Mouse (Mus musculus) cerebral cortex, adult 2 months (tissue): ENCODE results near the gene Lrrc1.

Source experiments
- WGBS: fragments of 180-500 bp; shearing (Covaris S2); methylation state at CpG from one replicate; pipeline ENCODE4 v1.1.7; 2018; 5-methylcytosine and 5-hydroxymethylcytosine counted together

Lrrc1 gene

DNA sequence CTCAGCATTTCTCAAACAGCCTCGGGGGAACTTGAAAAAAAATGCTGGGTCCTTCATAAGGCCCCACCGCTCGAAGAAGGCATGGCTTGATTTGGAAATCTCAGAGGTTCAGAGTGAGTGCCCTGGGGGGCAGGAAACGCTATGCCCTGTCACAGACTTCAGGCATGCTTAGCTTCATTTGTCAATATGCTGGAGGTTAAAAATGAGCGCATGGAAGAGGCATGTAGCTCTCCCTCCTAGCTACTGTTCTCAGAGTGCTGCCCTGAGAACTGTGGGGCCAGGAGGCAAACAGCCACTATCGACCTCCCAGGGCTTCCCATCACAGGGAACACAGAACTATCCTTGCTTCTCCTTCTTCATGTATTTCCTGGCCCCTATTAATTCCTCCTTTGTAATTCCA lies 47.5 kb downstream of the Lrrc1 start:
- 79% methylated on average over 6 of the region's 6 CpGs for WGBS

DNA sequence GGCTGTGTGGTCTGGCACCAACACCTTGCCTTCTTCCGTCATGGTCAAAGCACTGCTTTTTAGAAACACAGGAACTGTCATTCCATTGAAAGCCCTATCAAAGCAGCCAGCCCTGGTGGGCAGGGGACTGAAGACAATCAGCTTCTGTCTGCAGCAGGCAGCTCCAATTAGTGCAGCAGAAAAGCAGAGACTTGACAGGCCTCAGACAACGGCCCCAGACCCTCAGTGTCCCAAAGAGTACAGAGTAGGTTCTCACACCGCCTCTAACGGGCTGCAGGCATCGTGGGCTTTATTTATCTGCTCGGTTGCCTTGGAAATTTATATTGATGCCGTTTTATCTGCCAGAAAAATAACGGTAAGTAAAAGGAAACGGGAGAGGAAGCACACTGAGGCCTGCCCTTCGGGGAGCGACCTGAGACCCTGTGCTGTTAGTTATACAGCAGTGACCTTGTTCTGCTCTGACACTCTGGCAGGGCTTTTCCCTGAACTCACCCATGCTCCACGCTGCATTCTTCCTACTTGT lies 48.1 kb downstream of the Lrrc1 start:
- WGBS: 55% methylated on average over 12 of the region's 12 CpGs

DNA sequence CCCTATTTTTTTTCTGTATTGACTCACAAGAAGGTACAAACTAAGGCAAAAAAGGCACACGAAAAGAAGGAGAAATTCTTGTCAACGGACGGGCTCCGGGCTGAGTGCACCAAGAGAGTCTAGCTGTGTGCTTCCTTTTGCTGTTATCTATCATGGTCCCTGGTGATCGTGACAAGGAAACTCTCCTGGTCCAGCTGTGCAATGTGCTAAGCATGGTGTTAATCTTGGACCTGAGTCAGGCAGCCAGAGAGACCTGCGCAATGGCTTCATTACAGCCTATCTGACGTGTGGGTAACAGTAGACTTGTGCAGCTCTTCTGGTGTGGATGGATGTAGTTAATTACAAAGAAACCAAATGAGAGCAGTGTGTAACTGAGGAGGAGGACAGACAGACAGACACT lies 50.4 kb downstream of the Lrrc1 start:
- WGBS: 96% methylated on average over 7 of the region's 7 CpGs

DNA sequence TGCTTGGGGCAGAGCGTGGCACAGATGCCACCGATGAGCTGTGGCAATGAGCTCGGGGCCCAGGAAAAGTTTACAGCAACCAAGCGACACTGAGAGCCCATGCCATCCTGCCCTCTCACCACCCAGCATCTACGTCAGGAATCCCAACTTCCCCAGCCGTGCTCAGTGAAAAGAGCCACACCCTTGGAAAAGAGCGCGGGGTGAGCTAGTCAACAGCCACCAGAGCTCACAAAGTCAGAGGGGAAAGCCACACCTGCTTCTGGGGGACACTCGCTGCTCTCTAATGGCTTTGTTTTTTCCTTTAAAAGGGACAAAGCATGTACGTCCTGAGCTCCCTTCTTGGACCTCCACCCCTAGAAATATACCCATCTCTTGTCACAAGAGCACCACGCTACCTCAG lies 56.1 kb downstream of the Lrrc1 start:
- WGBS: 88% methylated on average over 11 of the region's 11 CpGs

DNA sequence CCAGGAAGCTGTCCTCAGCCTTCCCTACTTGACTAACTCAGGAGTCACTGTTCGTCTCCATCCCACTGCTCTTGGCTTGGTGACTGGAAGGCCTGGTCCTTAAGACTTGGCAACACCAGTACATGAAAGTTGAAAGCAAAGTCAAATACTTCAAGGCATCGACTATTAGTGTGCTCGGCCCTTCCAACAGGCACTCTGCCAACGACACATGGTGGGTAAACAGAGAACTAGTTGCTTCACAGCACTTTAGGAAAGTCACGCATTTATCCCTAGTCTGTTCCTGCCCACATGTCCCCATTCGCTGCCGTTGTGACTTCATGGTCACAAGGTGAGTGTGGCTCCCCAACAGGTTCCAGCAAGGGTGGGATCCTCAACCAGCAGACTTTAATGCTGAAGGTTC lies 57.2 kb downstream of the Lrrc1 start:
- 82% methylated on average over 7 of the region's 7 CpGs for WGBS

DNA sequence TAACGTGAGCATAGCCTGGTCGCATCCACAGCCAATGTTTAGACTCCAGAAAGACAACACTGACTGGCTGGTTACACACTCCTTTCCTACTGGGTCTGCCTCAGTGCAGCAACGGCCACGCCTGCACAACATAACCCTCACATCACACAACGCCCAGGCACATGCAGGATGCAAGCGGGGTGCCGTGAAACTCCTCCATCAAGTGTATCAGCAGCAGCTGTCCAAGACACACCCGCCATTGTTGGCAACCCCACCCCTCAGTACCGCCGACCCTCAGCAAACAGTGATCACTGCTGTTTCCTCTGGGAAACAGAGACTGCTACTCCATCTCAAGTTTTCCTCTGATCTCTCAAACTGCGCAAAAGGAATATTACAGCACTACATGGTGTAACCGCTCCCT lies 58.8 kb downstream of the Lrrc1 start:
- WGBS: 78% methylated on average over 12 of the region's 12 CpGs

DNA sequence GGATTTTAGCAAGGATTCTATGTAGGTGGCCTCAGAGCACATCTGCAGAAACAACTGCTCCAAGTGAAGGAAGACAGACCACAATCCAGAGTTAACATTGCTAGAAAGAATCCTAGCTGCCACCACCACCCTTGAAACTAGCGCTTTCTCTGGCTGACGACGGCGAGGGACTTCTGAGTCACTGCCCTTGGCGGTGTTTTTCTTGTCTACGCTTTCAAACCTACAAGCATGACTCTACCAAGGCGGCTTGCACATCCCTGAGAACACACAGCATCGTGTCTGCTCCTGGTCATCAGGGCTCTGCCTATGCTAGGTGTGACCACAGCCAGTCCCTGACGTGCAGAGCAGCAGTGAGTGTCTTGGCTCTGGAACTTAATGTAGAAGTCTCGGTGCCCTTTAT lies 59.9 kb downstream of the Lrrc1 start:
- WGBS: 89% methylated on average over 10 of the region's 10 CpGs

DNA sequence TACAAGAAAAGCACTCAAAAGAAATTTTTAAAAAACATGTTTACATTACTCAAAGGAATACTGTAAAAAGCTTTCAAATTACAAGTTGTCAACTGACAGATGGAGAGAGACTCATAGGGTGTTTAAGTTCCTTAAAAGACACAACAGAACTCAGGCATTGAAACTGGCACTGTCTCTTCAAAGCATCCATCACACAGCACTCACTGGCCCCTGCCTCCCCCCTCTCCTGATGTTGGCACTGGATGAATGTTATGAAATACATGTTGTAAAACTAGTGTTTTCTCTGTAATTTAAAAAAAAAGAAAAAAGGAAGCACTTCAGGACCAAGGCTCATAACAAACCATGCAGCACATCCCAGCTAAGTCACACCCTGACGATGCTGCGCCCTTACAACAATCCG lies 61.1 kb downstream of the Lrrc1 start:
- WGBS: 91% methylated on average over 3 of the region's 3 CpGs

DNA sequence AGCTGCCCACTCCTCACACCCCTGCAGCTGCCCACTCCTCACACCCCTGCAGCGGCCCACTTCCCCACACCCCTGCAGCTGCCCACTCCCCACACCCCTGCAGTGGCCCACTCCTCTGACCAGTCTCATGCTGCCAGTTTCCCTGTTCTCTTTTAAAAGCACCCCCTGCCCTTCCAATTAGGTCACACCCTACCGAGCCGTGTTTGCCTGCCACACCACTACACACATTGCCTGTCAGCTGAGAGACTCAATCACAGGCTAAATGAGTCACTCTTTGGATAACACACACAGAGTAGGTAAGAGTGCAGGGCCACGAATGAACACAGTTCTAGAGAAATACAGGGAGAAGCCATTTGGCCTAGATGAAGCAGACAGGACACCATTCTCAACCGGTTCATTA lies 62.4 kb downstream of the Lrrc1 start:
- WGBS: 59% methylated on average over 5 of the region's 5 CpGs

DNA sequence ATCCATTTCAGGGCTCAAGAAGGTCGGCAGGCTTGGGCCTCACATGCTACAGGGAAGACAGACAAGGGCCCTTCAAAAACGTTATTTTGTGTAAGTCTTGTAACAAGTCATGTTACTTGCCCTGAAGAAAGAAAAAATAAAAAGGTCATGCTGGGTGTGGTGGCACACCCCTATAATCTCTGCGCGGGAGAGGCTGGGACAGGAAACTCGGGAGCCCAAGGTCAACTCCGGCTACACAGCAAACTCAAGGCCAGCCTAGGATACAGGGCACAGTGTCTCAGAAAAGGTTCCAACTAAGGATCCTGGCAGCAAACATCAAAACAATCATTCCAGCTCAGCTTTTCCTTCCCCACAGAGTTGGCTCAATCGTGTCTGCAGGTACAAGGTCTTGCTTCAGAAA lies 63.3 kb downstream of the Lrrc1 start:
- WGBS: 51% methylated on average over 7 of the region's 7 CpGs

DNA sequence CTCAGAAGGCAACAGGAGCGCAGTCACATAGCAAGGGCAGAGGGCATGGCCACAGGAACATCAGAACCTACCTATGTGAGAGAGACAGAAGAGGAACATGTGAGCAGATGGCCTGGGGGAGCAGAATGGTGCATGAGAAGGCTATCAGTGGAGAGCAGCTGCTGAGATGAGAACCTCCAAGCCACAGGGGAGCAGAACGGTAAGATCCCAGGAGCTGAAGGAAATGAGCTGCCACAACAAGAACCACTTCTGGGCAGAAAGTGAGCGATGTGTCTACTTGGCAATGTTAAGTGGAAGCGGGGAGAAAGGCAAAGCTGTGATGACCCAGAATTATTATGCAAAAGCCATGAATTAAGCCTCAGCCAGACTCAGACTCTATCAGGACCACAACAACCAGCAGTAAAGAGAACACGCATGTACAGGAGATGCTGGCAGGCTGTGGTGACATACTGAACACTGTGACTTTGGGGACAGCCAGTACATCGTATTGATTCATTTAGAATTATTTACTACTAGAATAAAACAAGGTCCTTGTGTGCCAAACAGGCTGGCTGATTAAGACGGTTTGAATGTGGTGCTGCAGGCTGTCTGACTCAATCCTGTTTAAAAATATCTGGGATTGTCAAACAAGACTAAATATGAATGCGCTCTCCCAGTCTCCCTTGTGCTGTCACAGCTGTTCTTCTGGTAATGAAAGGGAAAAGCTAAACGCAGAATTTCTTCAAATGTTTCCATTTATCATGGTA lies 63.9 kb downstream of the Lrrc1 start:
- WGBS: 34% methylated on average over 9 of the region's 9 CpGs

DNA sequence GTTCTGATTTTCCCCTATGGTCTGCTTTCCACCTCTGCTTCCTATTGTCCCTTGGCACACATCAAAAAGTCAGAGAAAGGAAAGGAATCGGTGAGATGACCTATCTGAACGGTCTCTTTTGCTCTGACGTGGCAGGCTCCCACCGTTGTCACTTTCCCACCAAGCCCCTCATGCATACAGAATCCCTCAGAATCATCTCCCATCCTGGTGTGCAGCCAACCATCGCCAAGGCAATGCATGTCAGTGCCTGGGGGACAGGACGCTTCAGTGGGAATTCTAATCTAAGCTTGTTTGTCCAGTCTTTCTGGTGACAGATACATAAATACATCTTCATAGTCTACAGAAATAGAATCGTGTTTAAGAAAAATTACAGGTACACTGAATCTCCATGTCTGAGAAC lies 64.7 kb downstream of the Lrrc1 start:
- 70% methylated on average over 7 of the region's 7 CpGs for WGBS

DNA sequence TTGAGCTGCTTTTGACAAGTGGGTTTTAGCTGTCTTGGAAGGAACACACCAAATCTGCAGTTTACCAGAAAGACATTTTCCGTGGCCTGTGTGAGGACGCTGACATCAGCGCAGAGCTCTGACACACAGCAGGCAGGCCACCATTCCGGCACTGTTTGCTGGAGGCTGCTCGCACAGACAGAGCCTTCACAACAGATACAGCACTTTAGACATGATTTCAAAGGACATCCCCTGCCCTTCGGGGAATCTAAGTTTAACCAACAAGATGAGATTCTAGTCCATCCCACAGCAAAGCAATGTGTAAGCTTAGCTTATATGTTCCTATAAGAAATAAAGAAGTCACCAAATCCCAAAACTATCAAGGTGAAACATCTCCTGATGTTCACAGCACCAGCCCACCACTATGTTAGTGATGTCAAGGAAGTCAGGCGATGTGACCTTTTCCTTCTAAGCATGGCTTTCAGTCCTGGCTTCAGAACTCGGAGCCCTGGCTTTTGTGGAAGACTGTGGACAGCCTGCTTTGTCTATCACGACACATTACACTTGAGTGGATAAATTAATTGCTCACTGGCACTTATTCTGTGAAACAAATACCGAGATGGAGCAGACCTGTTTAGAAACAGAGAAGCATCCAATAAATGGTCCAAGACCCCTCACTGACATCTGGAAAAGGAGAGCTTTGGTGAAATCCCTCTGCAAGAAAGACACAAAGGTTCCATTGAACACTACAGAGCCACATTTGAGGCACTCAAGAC lies 66.3 kb downstream of the Lrrc1 start:
- WGBS: 75% methylated on average over 10 of the region's 10 CpGs

DNA sequence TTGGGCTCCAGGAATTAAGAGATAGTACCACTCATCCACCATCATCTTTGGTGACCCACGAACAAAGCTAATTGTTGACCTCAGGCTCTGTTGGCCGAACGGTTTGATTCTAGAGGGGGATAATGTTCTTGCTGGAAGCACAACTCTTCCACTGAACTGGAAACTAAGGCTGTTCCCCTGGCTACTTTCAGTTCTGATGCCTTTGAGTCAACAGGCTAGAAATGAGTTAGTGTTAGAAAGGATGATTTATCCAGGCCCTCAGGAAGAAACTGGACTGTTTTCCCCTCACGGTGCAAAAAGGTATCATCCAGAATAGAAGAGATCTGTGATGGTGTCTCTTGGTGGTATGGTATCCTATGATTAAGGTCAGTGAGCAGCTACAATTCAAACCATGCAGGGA lies 70.1 kb downstream of the Lrrc1 start:
- 95% methylated on average over 4 of the region's 4 CpGs for WGBS

DNA sequence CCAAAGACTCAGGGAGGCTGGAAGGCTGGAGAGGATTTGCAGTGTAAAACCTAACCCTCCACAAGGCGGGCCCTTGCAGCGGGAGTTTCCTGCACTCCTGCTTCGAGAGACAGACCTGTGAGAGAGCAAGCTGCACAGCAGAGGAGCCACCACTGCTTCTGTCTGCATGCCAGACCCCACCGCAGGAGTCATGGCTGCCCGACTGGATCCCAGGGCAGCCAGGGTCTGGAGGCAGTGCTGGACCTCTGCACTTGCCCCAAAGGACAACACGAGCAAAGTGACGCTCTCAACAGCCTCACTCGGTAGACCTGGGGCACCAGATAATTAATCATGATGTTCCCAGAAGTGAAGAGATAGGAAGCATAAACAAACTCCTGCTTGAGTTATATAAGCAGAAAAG lies 72.1 kb downstream of the Lrrc1 start:
- 90% methylated on average over 8 of the region's 8 CpGs for WGBS

DNA sequence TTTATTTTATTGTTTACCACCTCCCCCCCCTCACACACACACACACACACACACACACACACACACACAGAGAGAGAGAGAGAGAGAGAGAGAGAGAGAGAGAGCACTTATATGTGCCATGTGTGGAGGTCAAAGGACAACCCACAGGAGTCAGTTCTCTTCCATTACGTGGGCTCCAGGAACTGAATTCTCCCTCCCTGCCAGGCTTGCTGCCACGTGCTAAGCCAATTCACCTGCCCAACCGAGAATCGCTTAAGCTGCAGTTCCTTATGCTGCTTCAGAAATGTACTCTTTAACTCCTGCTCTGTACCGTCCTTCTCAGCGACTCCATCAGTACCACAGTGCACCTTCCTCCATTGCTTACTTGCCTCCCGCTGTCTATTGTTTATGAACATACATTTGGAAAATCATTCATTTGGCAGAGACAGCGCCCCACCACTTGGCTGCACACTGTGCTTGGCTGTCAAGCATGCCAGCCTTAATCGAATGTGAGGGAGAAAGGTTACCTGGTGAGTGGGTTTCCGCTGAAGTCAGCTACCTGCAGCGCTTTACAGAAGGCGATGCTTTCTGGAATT lies 72.9 kb downstream of the Lrrc1 start:
- 86% methylated on average over 12 of the region's 12 CpGs for WGBS

DNA sequence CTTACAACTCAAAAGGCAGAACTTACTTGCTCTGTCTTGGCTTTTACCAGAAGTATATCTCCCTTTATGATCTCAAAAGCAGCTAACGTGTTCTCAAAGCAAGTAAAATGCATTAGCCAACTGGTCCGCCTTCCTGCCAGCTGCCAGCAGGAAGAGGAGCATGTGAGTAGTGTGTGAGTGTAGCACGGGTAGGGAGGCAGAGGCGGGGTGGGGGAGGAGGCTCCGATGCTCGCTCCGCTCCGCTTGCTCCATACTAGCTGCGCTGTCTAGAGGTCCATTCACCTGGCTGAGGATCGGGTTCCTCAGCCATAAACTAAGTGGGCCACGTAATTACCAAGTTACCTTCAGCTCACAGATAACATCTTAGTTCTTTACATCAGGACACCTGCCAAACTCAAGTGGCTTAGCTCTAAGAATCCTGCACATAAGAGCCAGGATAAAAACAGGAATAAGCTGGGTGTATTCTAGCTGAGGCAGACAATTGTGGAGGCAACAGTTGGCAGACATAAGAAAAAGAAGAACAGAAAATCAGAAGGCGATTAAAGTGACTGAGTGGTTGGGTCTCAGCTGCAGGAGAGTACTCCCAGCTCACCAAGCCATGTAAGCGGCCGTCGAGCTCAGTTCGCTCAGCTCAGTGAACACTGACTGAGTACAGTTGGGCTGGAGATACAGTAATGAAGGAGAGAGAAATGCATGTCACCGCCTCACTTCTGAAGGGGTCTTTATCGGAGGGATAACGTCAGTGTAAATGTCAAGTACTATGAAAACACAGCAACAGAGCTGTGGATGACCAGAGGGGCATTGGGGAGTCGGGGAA lies 74.7 kb downstream of the Lrrc1 start:
- 48% methylated on average over 20 of the region's 20 CpGs for WGBS

DNA sequence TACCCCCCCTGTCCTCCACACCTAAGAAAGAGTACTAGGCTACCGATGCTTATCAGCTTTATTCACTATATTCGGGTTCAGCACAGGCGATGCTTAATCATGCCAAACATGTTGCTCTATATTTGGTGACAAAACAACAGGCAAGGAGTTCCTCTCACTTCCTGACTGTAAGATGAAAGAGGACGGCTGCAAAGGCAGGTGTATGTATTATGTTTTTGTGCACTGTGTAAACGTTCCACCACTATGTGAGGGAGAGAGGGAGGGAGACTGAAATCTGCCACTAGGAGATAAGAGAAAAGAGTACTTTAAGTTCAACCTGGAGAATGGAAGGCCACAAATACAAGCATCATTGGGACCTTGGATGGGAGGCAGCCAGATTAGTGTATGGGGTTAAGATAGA lies 77.7 kb downstream of the Lrrc1 start:
- WGBS: 73% methylated on average over 5 of the region's 5 CpGs

DNA sequence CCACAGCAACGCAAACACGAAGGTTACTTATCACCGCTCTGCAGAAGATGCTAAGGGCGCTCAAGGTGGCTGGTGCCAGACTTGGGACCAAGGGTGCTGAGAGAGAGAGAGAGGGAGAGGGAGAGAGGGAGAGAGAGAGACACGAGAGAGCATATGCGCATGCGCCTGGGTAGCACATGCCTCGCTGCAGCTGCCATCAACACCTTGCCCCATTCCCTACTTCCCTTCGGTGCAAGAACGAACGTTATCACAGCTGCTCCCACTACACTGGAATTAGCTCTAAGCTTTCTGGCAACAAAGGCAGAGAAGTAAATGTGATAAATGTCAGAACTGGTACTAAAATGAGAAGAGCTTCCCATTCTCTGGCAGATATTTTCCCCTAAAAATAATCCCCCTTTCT lies 79.3 kb downstream of the Lrrc1 start:
- WGBS: 73% methylated on average over 11 of the region's 11 CpGs

DNA sequence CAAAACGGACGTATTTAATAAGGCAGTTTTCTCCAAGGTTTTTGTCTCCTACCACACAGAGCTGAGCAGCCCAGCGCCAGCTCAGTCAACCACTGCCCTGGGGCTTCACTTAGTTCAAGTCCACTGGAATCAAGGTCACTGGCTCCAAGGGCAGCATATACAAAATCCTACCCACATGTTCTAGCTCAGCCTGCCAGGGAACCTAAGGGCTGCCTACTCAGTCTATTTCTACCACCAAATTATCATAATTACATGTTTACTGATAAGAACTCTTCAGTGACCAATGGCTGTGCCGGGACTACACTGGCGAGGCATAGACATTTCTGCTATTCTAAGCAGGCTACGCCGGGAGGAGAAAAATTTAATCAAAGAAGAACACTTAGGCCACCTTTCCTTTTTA lies 80.8 kb downstream of the Lrrc1 start:
- 81% methylated on average over 7 of the region's 7 CpGs for WGBS

DNA sequence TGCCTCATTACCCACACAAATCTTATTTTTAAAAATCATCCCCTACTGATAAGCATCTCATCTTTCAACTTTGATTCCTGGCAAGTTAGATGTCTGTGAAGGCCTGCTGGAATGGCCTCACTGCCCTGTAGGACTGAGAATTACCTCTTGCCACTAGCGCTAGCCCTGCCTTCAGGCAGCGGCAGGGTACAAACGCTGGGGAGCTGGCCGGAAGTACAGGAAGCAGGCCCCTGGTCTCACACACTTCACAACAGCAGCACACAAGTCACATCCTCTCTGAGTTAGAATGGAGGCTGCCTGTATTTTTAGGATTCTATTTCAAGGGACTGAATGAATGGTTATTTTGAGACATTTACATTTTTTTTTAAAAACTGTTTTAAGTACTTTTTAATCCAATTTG lies 81.5 kb downstream of the Lrrc1 start:
- 64% methylated on average over 4 of the region's 4 CpGs for WGBS

DNA sequence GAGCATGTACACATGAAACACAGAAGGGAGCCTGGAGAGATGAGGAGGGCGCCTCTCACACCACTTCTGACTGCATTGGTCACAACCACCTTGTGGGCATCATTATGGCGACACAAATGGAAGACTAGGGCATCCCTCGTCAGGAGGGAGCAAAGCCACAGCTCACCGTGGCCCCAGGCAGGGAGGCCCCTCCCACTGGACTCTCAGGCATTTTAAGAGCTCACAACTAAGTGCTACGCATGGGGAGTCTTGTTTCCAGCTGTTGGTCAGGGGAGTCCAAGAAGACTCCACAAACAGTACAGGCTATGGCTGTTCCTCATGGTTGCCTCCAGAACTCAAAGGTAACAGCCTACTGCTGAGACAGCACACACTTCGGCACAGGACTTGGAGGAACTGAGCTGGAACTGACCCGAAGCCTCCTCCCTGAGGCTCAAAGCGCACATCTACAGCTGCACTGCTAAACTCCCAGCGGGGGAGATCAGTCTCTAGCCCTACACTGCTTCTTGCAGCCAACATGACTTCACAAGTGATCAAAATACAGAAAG lies 83.2 kb downstream of the Lrrc1 start:
- WGBS: 90% methylated on average over 9 of the region's 9 CpGs
